Mouse (Mus musculus): ENCODE measurements around the gene Inhbc. TPM values are rescaled to one million over a fixed set of nuclear protein-coding genes. Genes with fewer than 3 reads are reported as not detected.

Gene Inhbc
- polyA plus RNA-seq (2012; rRNA removed), result not detected in 2 replicates

GRCm38 (mm10) chr10:127369834-127370820, at the start of gene Inhbc:
Gene Inhbc (minus strand): TSS chr10:127370431.
- Histone ChIP-seq H3K4me3 (replicated peaks; ENCODE audit: insufficient read depth, low read depth, low read length) (no peak within 1 kb of the TSS), H3K4me1 (ENCODE audit: control insufficient read depth, insufficient read depth, low read length) (no peaks in the 10 kb centered on the region), H3K27me3 (ENCODE audit: control insufficient read depth, insufficient read depth, low read length) (no peaks in the 10 kb centered on the region), H3K27ac (ENCODE audit: insufficient read depth, low read length) (no peak within 1 kb of the TSS)
- 74% methylated on average over 22 of the region's 22 CpGs for WGBS
- no peak for DNase-seq
- TF ChIP-seq POLR2A (IDR thresholded peaks at IDR 0.05; ENCODE audit: borderline replicate concordance, insufficient read depth, low read length) (no peak), CTCF (IDR thresholded peaks at IDR 0.05; ENCODE audit: borderline replicate concordance, insufficient read depth, low read depth, low read length) (no peak)

DNA sequence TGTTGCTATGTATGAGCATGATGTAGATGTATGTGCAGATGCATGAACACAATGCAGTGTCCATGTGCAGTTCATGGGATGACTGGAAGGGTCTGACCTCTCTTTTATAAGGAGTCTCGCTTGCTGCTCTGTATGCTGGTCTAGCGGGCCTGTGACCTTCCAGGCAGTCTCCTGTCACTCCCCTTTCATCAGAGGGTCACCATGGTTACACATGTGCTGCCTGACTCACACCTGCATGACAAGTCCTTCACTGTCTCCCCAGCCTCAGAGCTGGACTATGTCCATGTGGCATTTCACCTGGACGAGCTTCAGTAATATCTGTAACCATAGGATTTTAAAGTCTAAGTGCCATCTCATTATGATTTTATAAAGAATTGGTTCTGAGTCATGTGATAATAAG, 43.9 kb upstream of the Inhbc start:
- H3K27ac ChIP-seq (ENCODE audit: insufficient read depth, low read length), result no peak overlapping the region
- DNase-seq, result no peak
- H3K27me3 ChIP-seq (ENCODE audit: control insufficient read depth, insufficient read depth, low read length), result no peaks in the 10 kb centered on the region
- TF ChIP-seq POLR2A (IDR thresholded peaks at IDR 0.05; ENCODE audit: borderline replicate concordance, insufficient read depth, low read length) (no peak), CTCF (IDR thresholded peaks at IDR 0.05; ENCODE audit: borderline replicate concordance, insufficient read depth, low read depth, low read length) (no peak)
- peaks cover 3% of the 10 kb centered on the region for H3K4me1 ChIP-seq (ENCODE audit: control insufficient read depth, insufficient read depth, low read length)
- H3K4me3 ChIP-seq (replicated peaks; ENCODE audit: insufficient read depth, low read depth, low read length), result no peak overlapping the region
- 90% methylated on average over 3 of the region's 3 CpGs for WGBS

- no peak overlapping the region for H3K4me3 ChIP-seq (replicated peaks; ENCODE audit: insufficient read depth, low read depth, low read length)
- H3K27ac ChIP-seq (ENCODE audit: insufficient read depth, low read length), result no peak overlapping the region
- H3K4me1 ChIP-seq (ENCODE audit: control insufficient read depth, insufficient read depth, low read length), result peaks cover 3% of the 10 kb centered on the region
- no peaks in the 10 kb centered on the region for H3K27me3 ChIP-seq (ENCODE audit: control insufficient read depth, insufficient read depth, low read length)
- WGBS, result 79% methylated on average over 1 of the region's 1 CpGs
- TF ChIP-seq CTCF (IDR thresholded peaks at IDR 0.05; ENCODE audit: borderline replicate concordance, insufficient read depth, low read depth, low read length) (no peak), POLR2A (IDR thresholded peaks at IDR 0.05; ENCODE audit: borderline replicate concordance, insufficient read depth, low read length) (no peak)
- no peak for DNase-seq
Measured at GRCm38 (mm10) chr10:127413585-127413984, 43.4 kb upstream of the Inhbc start.

GRCm38 (mm10) chr10:127412776-127413175, 42.5 kb upstream of the Inhbc start:
- Histone ChIP-seq H3K27ac (ENCODE audit: insufficient read depth, low read length) (no peak overlapping the region), H3K4me3 (replicated peaks; ENCODE audit: insufficient read depth, low read depth, low read length) (no peak overlapping the region), H3K4me1 (ENCODE audit: control insufficient read depth, insufficient read depth, low read length) (peaks cover 3% of the 10 kb centered on the region), H3K27me3 (ENCODE audit: control insufficient read depth, insufficient read depth, low read length) (no peaks in the 10 kb centered on the region)
- no peak for TF ChIP-seq POLR2A (IDR thresholded peaks at IDR 0.05; ENCODE audit: borderline replicate concordance, insufficient read depth, low read length)
- TF ChIP-seq CTCF (IDR thresholded peaks at IDR 0.05; ENCODE audit: borderline replicate concordance, insufficient read depth, low read depth, low read length), result no peak
- WGBS, result 14% methylated on average over 2 of the region's 2 CpGs
- no peak for DNase-seq

- no peak for TF ChIP-seq CTCF (IDR thresholded peaks at IDR 0.05; ENCODE audit: borderline replicate concordance, insufficient read depth, low read depth, low read length)
- TF ChIP-seq POLR2A (IDR thresholded peaks at IDR 0.05; ENCODE audit: borderline replicate concordance, insufficient read depth, low read length), result no peak
- WGBS, result 74% methylated on average over 5 of the region's 5 CpGs
- H3K4me3 ChIP-seq (replicated peaks; ENCODE audit: insufficient read depth, low read depth, low read length), result no peak overlapping the region
- H3K27me3 ChIP-seq (ENCODE audit: control insufficient read depth, insufficient read depth, low read length), result no peaks in the 10 kb centered on the region
- H3K27ac ChIP-seq (ENCODE audit: insufficient read depth, low read length), result no peak overlapping the region
- H3K4me1 ChIP-seq (ENCODE audit: control insufficient read depth, insufficient read depth, low read length), result peaks cover 3% of the 10 kb centered on the region
- DNase-seq, result no peak
Measured at GRCm38 (mm10) chr10:127412101-127412500, 41.9 kb upstream of the Inhbc start.

DNA sequence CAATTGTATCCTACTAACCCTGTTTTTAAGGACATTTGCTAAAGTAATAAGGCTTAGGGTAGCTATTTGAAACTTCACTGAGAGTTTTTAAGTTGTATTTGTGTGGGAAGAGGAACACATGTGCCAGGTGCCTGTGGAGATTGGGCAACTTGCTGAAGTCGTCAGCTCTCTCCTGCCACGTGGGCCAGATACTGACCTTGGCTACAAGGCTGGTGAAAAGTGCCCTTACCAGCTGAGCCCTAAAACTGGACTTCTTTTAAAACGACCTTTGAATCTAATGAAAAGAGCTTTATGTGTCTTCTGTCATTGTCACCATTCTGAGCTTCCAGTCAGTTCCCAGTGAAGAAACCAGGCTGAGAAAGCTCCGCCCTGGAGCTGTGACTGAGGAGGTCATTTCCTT, 37.2 kb upstream of the Inhbc start:
- Histone ChIP-seq H3K27me3 (ENCODE audit: control insufficient read depth, insufficient read depth, low read length) (no peaks in the 10 kb centered on the region), H3K4me3 (replicated peaks; ENCODE audit: insufficient read depth, low read depth, low read length) (no peak overlapping the region), H3K4me1 (ENCODE audit: control insufficient read depth, insufficient read depth, low read length) (peaks cover 3% of the 10 kb centered on the region), H3K27ac (ENCODE audit: insufficient read depth, low read length) (no peak overlapping the region)
- TF ChIP-seq POLR2A (IDR thresholded peaks at IDR 0.05; ENCODE audit: borderline replicate concordance, insufficient read depth, low read length) (no peak), CTCF (IDR thresholded peaks at IDR 0.05; ENCODE audit: borderline replicate concordance, insufficient read depth, low read depth, low read length) (no peak)
- 30% methylated on average over 4 of the region's 4 CpGs for WGBS
- no peak for DNase-seq

GRCm38 (mm10) chr10:127404701-127405100, 34.5 kb upstream of the Inhbc start:
- no peak for TF ChIP-seq CTCF (IDR thresholded peaks at IDR 0.05; ENCODE audit: borderline replicate concordance, insufficient read depth, low read depth, low read length)
- no peak for TF ChIP-seq POLR2A (IDR thresholded peaks at IDR 0.05; ENCODE audit: borderline replicate concordance, insufficient read depth, low read length)
- 94% methylated on average over 3 of the region's 3 CpGs for WGBS
- no peaks in the 10 kb centered on the region for H3K4me1 ChIP-seq (ENCODE audit: control insufficient read depth, insufficient read depth, low read length)
- H3K4me3 ChIP-seq (replicated peaks; ENCODE audit: insufficient read depth, low read depth, low read length), result no peak overlapping the region
- H3K27me3 ChIP-seq (ENCODE audit: control insufficient read depth, insufficient read depth, low read length), result no peaks in the 10 kb centered on the region
- H3K27ac ChIP-seq (ENCODE audit: insufficient read depth, low read length), result no peak overlapping the region
- no peak for DNase-seq

DNA sequence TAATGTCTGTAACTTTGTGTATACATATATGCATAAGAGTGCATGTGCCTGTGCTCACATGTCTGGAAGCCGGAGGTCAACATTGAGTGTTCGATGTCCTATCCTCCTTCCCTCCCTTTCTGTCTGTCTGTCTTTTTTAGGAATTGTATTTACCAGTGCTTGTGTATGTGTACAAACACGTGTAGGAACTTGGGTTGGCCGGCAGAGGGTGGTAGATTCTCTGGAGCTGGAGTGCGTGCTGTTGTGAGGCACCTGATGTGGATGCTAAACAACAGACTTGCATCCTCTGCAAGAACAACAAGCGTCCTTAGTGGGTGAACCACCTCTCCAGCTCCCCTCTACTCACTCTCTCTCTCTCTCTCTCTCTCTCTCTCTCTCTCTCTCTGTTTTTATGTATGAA, 21.5 kb upstream of the Inhbc start:
- no peaks in the 10 kb centered on the region for H3K27me3 ChIP-seq (ENCODE audit: control insufficient read depth, insufficient read depth, low read length)

More for the DNA sequence above, 21.5 kb upstream of the Inhbc start:
- H3K27ac ChIP-seq (ENCODE audit: insufficient read depth, low read length), result no peak overlapping the region
- 83% methylated on average over 6 of the region's 6 CpGs for WGBS
- H3K4me1 ChIP-seq (ENCODE audit: control insufficient read depth, insufficient read depth, low read length), result no peaks in the 10 kb centered on the region
- DNase-seq, result no peak
- H3K4me3 ChIP-seq (replicated peaks; ENCODE audit: insufficient read depth, low read depth, low read length), result no peak overlapping the region
- TF ChIP-seq POLR2A (IDR thresholded peaks at IDR 0.05; ENCODE audit: borderline replicate concordance, insufficient read depth, low read length) (no peak), CTCF (IDR thresholded peaks at IDR 0.05; ENCODE audit: borderline replicate concordance, insufficient read depth, low read depth, low read length) (no peak)

Data from cerebellum, adult 2 months (tissue).